9 mouse cellular contexts compared by ENCODE assay signal in the genomic region with DNA sequence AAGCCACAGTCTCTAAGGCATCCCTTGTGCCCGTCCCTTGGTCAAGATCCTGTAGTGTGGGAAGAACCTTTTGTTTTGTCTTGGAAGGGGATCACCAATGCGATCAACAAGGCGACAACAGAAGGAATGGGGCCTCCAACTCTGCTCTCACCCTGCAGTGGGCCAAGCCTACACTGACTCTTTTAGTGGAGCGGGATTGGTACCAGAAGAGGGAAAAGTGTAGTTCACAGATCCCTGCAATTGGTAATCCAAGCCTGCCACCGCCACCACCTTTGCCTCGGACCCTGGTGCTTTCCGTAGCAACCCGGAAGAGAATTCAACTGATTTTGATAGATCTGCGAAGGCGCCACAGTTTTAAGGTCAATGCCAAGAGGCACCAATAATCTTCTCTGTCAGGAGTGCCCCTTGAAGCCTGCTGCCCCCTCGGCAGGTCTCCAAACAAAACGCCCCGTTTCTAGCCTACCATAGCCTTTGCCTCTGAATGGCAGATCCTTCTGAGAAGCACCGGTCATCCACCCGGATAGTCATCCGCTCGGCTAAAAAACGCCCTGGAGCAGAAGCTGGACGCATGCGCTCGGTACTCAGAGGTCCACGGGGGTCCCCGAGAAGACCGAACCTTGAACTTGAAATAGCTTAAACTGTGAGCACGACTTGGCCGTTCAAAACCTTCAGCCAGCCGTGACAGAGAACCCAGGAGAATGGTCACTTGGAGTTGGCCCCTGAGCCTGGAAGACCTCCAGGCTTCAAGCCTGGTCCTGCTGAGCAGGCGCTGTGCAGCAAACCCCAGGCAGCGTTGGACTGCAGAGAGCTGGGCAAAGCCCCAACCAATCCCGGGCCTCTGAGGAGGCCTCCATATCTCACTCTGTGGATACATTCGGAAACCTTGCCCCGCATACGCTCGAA. TPM values are rescaled to one million over a fixed set of nuclear protein-coding genes. Genes with fewer than 3 reads are reported as not detected.
DNase-seq lines count a peak whose midpoint lies in the region; ATAC-seq lines count a peak whose summit lies in the region.
"Had no signal": no experiment of that assay in that cellular context is flagged by ENCODE, and none has a peak within 500 bp of the region (broad histone marks: within the 10 kb centered on the region; RNA-seq: fewer than 3 reads in every experiment).

No protein-coding gene starts in this region.

- no peak overlapping the region for H3K4me3 ChIP-seq in hindbrain, embryonic 11.5 days (ENCODE audit: low read depth, low read length)
- no peak overlapping the region for H3K4me3 ChIP-seq in hindbrain, embryonic 12.5 days
- H3K4me3 ChIP-seq in midbrain, embryonic 10.5 days: no peak overlapping the region
- no peak overlapping the region for H3K4me3 ChIP-seq in midbrain, embryonic 14.5 days (replicated peaks; ENCODE audit: low read depth, low read length)
- H3K4me3 ChIP-seq in limb, embryonic 15.5 days: peak overlapping the region; percentile 0

- DNase-seq in cerebellum, postnatal 10 days: peak; percentile 62 to 75
- DNase-seq in cerebellum, adult 11 months: no peak
- peak; percentile 68 for DNase-seq in hindbrain, embryonic 11.5 days (ENCODE audit: low spot score)
- DNase-seq in midbrain, embryonic 10.5 days (ENCODE audit: low spot score): peak; percentile 66
- DNase-seq in midbrain, embryonic 14.5 days: no peak
- no peak for DNase-seq in left cerebral cortex, adult 11 months (ENCODE audit: low spot score)
- DNase-seq: layer of hippocampus, postnatal 36 days had no signal

- H3K27me3 ChIP-seq in hindbrain, embryonic 11.5 days (ENCODE audit: control insufficient read depth, insufficient read depth, low read length): peaks cover 89% of the 10 kb centered on the region
- H3K27me3 ChIP-seq in hindbrain, embryonic 12.5 days: peaks cover 97% of the 10 kb centered on the region
- H3K27me3 ChIP-seq in midbrain, embryonic 10.5 days (ENCODE audit: low read depth, poor library complexity, severe bottlenecking): peaks cover 100% of the 10 kb centered on the region
- peaks cover 89% of the 10 kb centered on the region for H3K27me3 ChIP-seq in midbrain, embryonic 14.5 days (ENCODE audit: control insufficient read depth, insufficient read depth, low read length)
- H3K27me3 ChIP-seq in limb, embryonic 15.5 days: peaks cover 95% of the 10 kb centered on the region

- 1% methylated on average over 34 of the region's 34 CpGs for WGBS in hindbrain, embryonic 11.5 days
- under 1% methylated on average over 34 of the region's 34 CpGs for WGBS in hindbrain, embryonic 12.5 days
- under 1% methylated on average over 34 of the region's 34 CpGs for WGBS in midbrain, embryonic 10.5 days
- 1% methylated on average over 34 of the region's 34 CpGs for WGBS in midbrain, embryonic 14.5 days
- 5% methylated on average over 34 of the region's 34 CpGs for WGBS in limb, embryonic 15.5 days

- ATAC-seq in hindbrain, embryonic 11.5 days (ENCODE audit: low FRiP score): no peak
- ATAC-seq in hindbrain, embryonic 12.5 days (ENCODE audit: low FRiP score): no peak
- ATAC-seq in midbrain, embryonic 14.5 days (ENCODE audit: low FRiP score, low TSS enrichment): no peak
- no peak for ATAC-seq in limb, embryonic 15.5 days (ENCODE audit: insufficient number of reproducible peaks, low FRiP score, low TSS enrichment, low read depth)

- no peaks in the 10 kb centered on the region for H3K36me3 ChIP-seq in hindbrain, embryonic 11.5 days (ENCODE audit: control insufficient read depth, insufficient read depth, low read length)
- H3K36me3 ChIP-seq in hindbrain, embryonic 12.5 days: no peaks in the 10 kb centered on the region
- H3K36me3 ChIP-seq in midbrain, embryonic 10.5 days: no peaks in the 10 kb centered on the region
- H3K36me3 ChIP-seq in midbrain, embryonic 14.5 days (ENCODE audit: control insufficient read depth, insufficient read depth, low read length): no peaks in the 10 kb centered on the region
- H3K36me3 ChIP-seq in limb, embryonic 15.5 days: no peaks in the 10 kb centered on the region

- no peak overlapping the region for H3K4me2 ChIP-seq in hindbrain, embryonic 11.5 days (replicated peaks; ENCODE audit: low read depth, low read length)
- H3K4me2 ChIP-seq in hindbrain, embryonic 12.5 days (replicated peaks): no peak overlapping the region
- H3K4me2 ChIP-seq in midbrain, embryonic 14.5 days (ENCODE audit: low read length): no peak overlapping the region
- H3K4me2 ChIP-seq in limb, embryonic 15.5 days: peak overlapping the region; percentile 5; the same call in 1 of the 2 replicates

- H3K9ac ChIP-seq in hindbrain, embryonic 11.5 days (ENCODE audit: low read depth, low read length): no peak overlapping the region
- no peak overlapping the region for H3K9ac ChIP-seq in hindbrain, embryonic 12.5 days
- no peak overlapping the region for H3K9ac ChIP-seq in midbrain, embryonic 14.5 days (replicated peaks; ENCODE audit: low read length)
- no peak overlapping the region for H3K9ac ChIP-seq in limb, embryonic 15.5 days

- H3K27ac ChIP-seq in hindbrain, embryonic 11.5 days (ENCODE audit: low read depth, low read length): no peak overlapping the region
- H3K27ac ChIP-seq in hindbrain, embryonic 12.5 days: no peak overlapping the region
- no peak overlapping the region for H3K27ac ChIP-seq in midbrain, embryonic 10.5 days (replicated peaks)
- H3K27ac ChIP-seq in midbrain, embryonic 14.5 days (replicated peaks; ENCODE audit: low read depth, low read length): no peak overlapping the region
- no peak overlapping the region for H3K27ac ChIP-seq in limb, embryonic 15.5 days

- peaks cover 10% of the 10 kb centered on the region for H3K4me1 ChIP-seq in hindbrain, embryonic 11.5 days (replicated peaks; ENCODE audit: control insufficient read depth, insufficient read depth, low read length)
- peaks cover 19% of the 10 kb centered on the region for H3K4me1 ChIP-seq in hindbrain, embryonic 12.5 days
- peaks cover 42% of the 10 kb centered on the region for H3K4me1 ChIP-seq in midbrain, embryonic 10.5 days
- H3K4me1 ChIP-seq in midbrain, embryonic 14.5 days (ENCODE audit: control insufficient read depth, insufficient read depth, low read length): peaks cover 15% of the 10 kb centered on the region
- H3K4me1 ChIP-seq in limb, embryonic 15.5 days: peaks cover 39% of the 10 kb centered on the region

- no peaks in the 10 kb centered on the region for H3K9me3 ChIP-seq in hindbrain, embryonic 11.5 days (ENCODE audit: control insufficient read depth, low read length)
- H3K9me3 ChIP-seq in hindbrain, embryonic 12.5 days (replicated peaks): no peaks in the 10 kb centered on the region
- H3K9me3 ChIP-seq in midbrain, embryonic 10.5 days (replicated peaks): no peaks in the 10 kb centered on the region
- H3K9me3 ChIP-seq in midbrain, embryonic 14.5 days (ENCODE audit: control insufficient read depth, low read length): no peaks in the 10 kb centered on the region
- H3K9me3 ChIP-seq in limb, embryonic 15.5 days: no peaks in the 10 kb centered on the region

RNA-seq across cellular contexts. Expression of gene Vax2, which starts 3.4 kb away (rescaled TPM):
- 0.23 and 0.39 TPM in 2 replicates for polyA plus RNA-seq in hindbrain, embryonic 11.5 days (2014; fragmentation: Nextera tagmentation; extraction: Ambion mirVana)
- not detected in 2 replicates for polyA plus RNA-seq in hindbrain, embryonic 12.5 days (2016; fragmentation: Nextera tagmentation; extraction: Ambion mirVana)
- polyA plus RNA-seq in midbrain, embryonic 10.5 days (2016; fragmentation: Nextera tagmentation; extraction: Ambion mirVana): 0.60 and 1.9 TPM in 2 replicates
- 0.22 TPM in 1 of 2 replicates, not detected in the other for polyA plus RNA-seq in midbrain, embryonic 14.5 days (2014; fragmentation: Nextera tagmentation; extraction: Ambion mirVana)
- 1.2 and 1.3 TPM in 2 replicates for polyA plus RNA-seq in limb, embryonic 15.5 days (2015; fragmentation: Nextera tagmentation; extraction: Ambion mirVana)

RNA-seq across cellular contexts. Expression of gene Atp6v1b1, which starts 28.3 kb away (rescaled TPM):
- polyA plus RNA-seq in hindbrain, embryonic 11.5 days (2014; fragmentation: Nextera tagmentation; extraction: Ambion mirVana): 0.15 TPM in 1 of 2 replicates, not detected in the other
- polyA plus RNA-seq in hindbrain, embryonic 12.5 days (2016; fragmentation: Nextera tagmentation; extraction: Ambion mirVana): 0.23 TPM in 1 of 2 replicates, not detected in the other
- not detected in 2 replicates for polyA plus RNA-seq in midbrain, embryonic 10.5 days (2016; fragmentation: Nextera tagmentation; extraction: Ambion mirVana)
- 0.18 TPM in 1 of 2 replicates, not detected in the other for polyA plus RNA-seq in midbrain, embryonic 14.5 days (2014; fragmentation: Nextera tagmentation; extraction: Ambion mirVana)
- not detected in 2 replicates for polyA plus RNA-seq in limb, embryonic 15.5 days (2015; fragmentation: Nextera tagmentation; extraction: Ambion mirVana)

RNA-seq across cellular contexts. Expression of gene Cd207, which starts 36.8 kb away (rescaled TPM):
- polyA plus RNA-seq in hindbrain, embryonic 11.5 days (2014; fragmentation: Nextera tagmentation; extraction: Ambion mirVana): not detected in 2 replicates
- polyA plus RNA-seq in hindbrain, embryonic 12.5 days (2016; fragmentation: Nextera tagmentation; extraction: Ambion mirVana): not detected in 2 replicates
- not detected in 2 replicates for polyA plus RNA-seq in midbrain, embryonic 10.5 days (2016; fragmentation: Nextera tagmentation; extraction: Ambion mirVana)
- polyA plus RNA-seq in midbrain, embryonic 14.5 days (2014; fragmentation: Nextera tagmentation; extraction: Ambion mirVana): not detected in 2 replicates
- not detected in 2 replicates for polyA plus RNA-seq in limb, embryonic 15.5 days (2015; fragmentation: Nextera tagmentation; extraction: Ambion mirVana)

RNA-seq across cellular contexts. Expression of gene Ankrd53, which starts 48.0 kb away (rescaled TPM):
- 0.12 TPM in 1 of 2 replicates, not detected in the other for polyA plus RNA-seq in hindbrain, embryonic 11.5 days (2014; fragmentation: Nextera tagmentation; extraction: Ambion mirVana)
- polyA plus RNA-seq in hindbrain, embryonic 12.5 days (2016; fragmentation: Nextera tagmentation; extraction: Ambion mirVana): 0.13 TPM in 1 of 2 replicates, not detected in the other
- polyA plus RNA-seq in midbrain, embryonic 10.5 days (2016; fragmentation: Nextera tagmentation; extraction: Ambion mirVana): 0.24 TPM in 1 of 2 replicates, not detected in the other
- 0.19 and 0.37 TPM in 2 replicates for polyA plus RNA-seq in midbrain, embryonic 14.5 days (2014; fragmentation: Nextera tagmentation; extraction: Ambion mirVana)
- 0.10 and 0.12 TPM in 2 replicates for polyA plus RNA-seq in limb, embryonic 15.5 days (2015; fragmentation: Nextera tagmentation; extraction: Ambion mirVana)

RNA-seq across cellular contexts. Expression of gene Clec4f, which starts 58.5 kb away (rescaled TPM):
- not detected in 2 replicates for polyA plus RNA-seq in hindbrain, embryonic 11.5 days (2014; fragmentation: Nextera tagmentation; extraction: Ambion mirVana)
- not detected in 2 replicates for polyA plus RNA-seq in hindbrain, embryonic 12.5 days (2016; fragmentation: Nextera tagmentation; extraction: Ambion mirVana)
- 0.15 TPM in 1 of 2 replicates, not detected in the other for polyA plus RNA-seq in midbrain, embryonic 10.5 days (2016; fragmentation: Nextera tagmentation; extraction: Ambion mirVana)
- 0.25 TPM in 1 of 2 replicates, not detected in the other for polyA plus RNA-seq in midbrain, embryonic 14.5 days (2014; fragmentation: Nextera tagmentation; extraction: Ambion mirVana)
- not detected in 2 replicates for polyA plus RNA-seq in limb, embryonic 15.5 days (2015; fragmentation: Nextera tagmentation; extraction: Ambion mirVana)

Comparison
In these comparisons a context has a peak if more than half of its experiments do, and no peak if none do; other contexts are left out.
1. DNase-seq: peak in cerebellum, postnatal 10 days (2 of 2), hindbrain, embryonic 11.5 days (single experiment) and midbrain, embryonic 10.5 days (single experiment); none in cerebellum, adult 11 months (single experiment), midbrain, embryonic 14.5 days (single experiment) and left cerebral cortex, adult 11 months (single experiment).